Mouse (Mus musculus) retina, adult 2 months (tissue): Measurements from ENCODE around the gene H2afv.

ENCODE experiments used
- DNase-seq: peaks from one replicate; pipeline ENCODE4 v3.0.0-alpha.2; 2012; ENCODE audit warnings: low read depth, low spot score

H2afv gene

GRCm38 (mm10) chr11:6390376-6391053, 53.7 kb downstream of the H2afv start:
- DNase-seq = no peak

- no peak for DNase-seq
Measured at GRCm38 (mm10) chr11:6389483-6389921, 54.7 kb downstream of the H2afv start.

- DNase-seq = peak; percentile 79
Measured at GRCm38 (mm10) chr11:6388726-6389413, 55.4 kb downstream of the H2afv start, which contains the start of gene Zmiz2. Zmiz2 (plus strand) TSS chr11:6389074.

- DNase-seq = no peak
Measured at GRCm38 (mm10) chr11:6388126-6388725, 56.0 kb downstream of the H2afv start.

- no peak for DNase-seq
Measured at GRCm38 (mm10) chr11:6380916-6381315, 63.3 kb downstream of the H2afv start.
